Mouse (Mus musculus) lung, adult 2 months (tissue): ENCODE measurements around the gene Gm37240.

Experiments used
- CTCF ChIP-seq: fragments of 200-500 bp; IDR thresholded peaks from 2 replicates; pipeline ENCODE4 v1.5.1; 2011; ENCODE audit warnings: mild to moderate bottlenecking, low read length, control low read depth; ENCODE audit not compliant: insufficient read depth
- POLR2A ChIP-seq: fragments of 200-500 bp; IDR thresholded peaks from 2 replicates; pipeline ENCODE4 v1.6.1; 2011; ENCODE audit warnings: low read depth, mild to moderate bottlenecking, control low read depth, low read length, borderline replicate concordance; ENCODE audit errors: extremely low read depth

- TF ChIP-seq POLR2A (no peak), CTCF (no peak)
Measured at GRCm38 (mm10) chr3:84935729-84936128, 951.6 kb downstream of the Gm37240 start.
